Mouse (Mus musculus) cortical plate, adult 2 months (tissue): ENCODE results near the gene Zfp768.

Source experiments
- CTCF ChIP-seq: fragments of 200-500 bp; IDR thresholded peaks from 2 replicates; pipeline ENCODE4 v1.5.1; 2011; ENCODE audit warnings: mild to moderate bottlenecking, control low read depth, low read length; ENCODE audit not compliant: insufficient read depth; ENCODE audit errors: extremely low read depth
- POLR2A ChIP-seq: fragments of 200-500 bp; IDR thresholded peaks from 2 replicates; pipeline ENCODE4 v1.6.1; 2011; ENCODE audit warnings: mild to moderate bottlenecking, low read length, control low read depth; ENCODE audit not compliant: insufficient read depth; ENCODE audit errors: extremely low read depth

DNA sequence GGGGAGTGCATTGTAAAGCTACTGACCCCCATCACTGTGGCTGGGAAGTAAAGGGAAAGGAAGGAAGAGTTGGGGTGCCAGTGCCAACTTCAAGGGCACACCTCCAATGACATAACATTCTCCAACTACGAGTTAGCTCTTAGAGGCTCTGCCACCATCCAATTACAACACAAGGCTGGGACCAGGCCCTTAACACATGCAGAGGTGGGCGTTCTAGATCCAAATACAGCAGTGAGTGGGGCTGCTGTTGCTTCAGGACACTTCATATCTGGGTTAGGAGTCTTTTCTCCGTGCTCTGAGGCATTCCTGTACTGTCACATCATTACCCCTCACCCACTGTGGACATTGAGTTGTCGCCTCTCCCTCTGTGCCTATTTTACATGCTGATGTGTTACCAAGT is 24.3 kb downstream of the Zfp768 start:
- TF ChIP-seq CTCF (no peak), POLR2A (no peak)
